Mouse (Mus musculus) testis, adult 2 months (tissue): ENCODE data around the gene Tedc1. TPM values are rescaled to one million over a fixed set of nuclear protein-coding genes. Genes with fewer than 3 reads are reported as not detected.

Source experiments
- H3K27ac ChIP-seq: fragments of 200-500 bp; 2 replicates; pipeline ENCODE4 v1.5.1; 2012; ENCODE audit warnings: low read depth, low read length; ENCODE audit not compliant: control insufficient read depth, insufficient read depth
- H3K27me3 ChIP-seq: fragments of 200-500 bp; 2 replicates; pipeline ENCODE4 v1.6.1; 2012; ENCODE audit warnings: mild to moderate bottlenecking, low read length, moderate library complexity; ENCODE audit not compliant: control insufficient read depth, insufficient read depth
- H3K36me3 ChIP-seq: fragments of 200-500 bp; 2 replicates; pipeline ENCODE4 v1.6.1; 2012; ENCODE audit warnings: mild to moderate bottlenecking, low read length; ENCODE audit not compliant: control insufficient read depth, insufficient read depth
- H3K4me1 ChIP-seq: fragments of 200-500 bp; 2 replicates; pipeline ENCODE4 v1.6.1; 2012; ENCODE audit warnings: low read length; ENCODE audit not compliant: control insufficient read depth, insufficient read depth
- H3K4me3 ChIP-seq: fragments of 200-500 bp; 2 replicates; pipeline ENCODE4 v1.5.1; 2012; ENCODE audit warnings: low read depth, mild to moderate bottlenecking, low read length, moderate library complexity, mixed read lengths; ENCODE audit not compliant: control insufficient read depth
- CTCF ChIP-seq: fragments of 200-500 bp; IDR thresholded peaks from 2 replicates; pipeline ENCODE4 v1.5.1; 2012; ENCODE audit warnings: low read depth, mild to moderate bottlenecking, inconsistent platforms, low read length, moderate library complexity; ENCODE audit not compliant: control insufficient read depth, insufficient read depth, insufficient replicate concordance
- POLR2A ChIP-seq: fragments of 200-500 bp; IDR thresholded peaks from 2 replicates; pipeline ENCODE4 v1.6.1; 2012; ENCODE audit warnings: low read depth, mild to moderate bottlenecking, inconsistent platforms, low read length, moderate library complexity; ENCODE audit not compliant: control insufficient read depth
- polyA plus RNA-seq: library from polyadenylated mRNA; depleted of rRNA; stranded (reverse); fragments of >200 nt; gene quantifications from 2 replicates; pipeline ENCODE4 v1.2.3, GENCODE M21; 2012

Gene Tedc1
- polyA plus RNA-seq, 1 experiment: 46.9 TPM

GRCm38 (mm10) chr12:113140616-113141411 is 15.4 kb upstream of the Tedc1 start:
- TF ChIP-seq CTCF (no peak; the same call in 1 of the 2 replicates), POLR2A (no peak)
- Histone ChIP-seq H3K27ac (peak overlapping the region; percentile 73), H3K4me3 (peak overlapping the region; percentile 95), H3K4me1 (peaks cover 21% of the 10 kb centered on the region), H3K27me3 (no peaks in the 10 kb centered on the region), H3K36me3 (no peaks in the 10 kb centered on the region)

- no peaks in the 10 kb centered on the region for H3K27me3 ChIP-seq
- H3K4me1 ChIP-seq: peaks cover 21% of the 10 kb centered on the region
- peak overlapping the region; percentile 73 for H3K27ac ChIP-seq
- peak overlapping the region; percentile 95 for H3K4me3 ChIP-seq
- H3K36me3 ChIP-seq: no peaks in the 10 kb centered on the region
- TF ChIP-seq CTCF: no peak
- TF ChIP-seq POLR2A: no peak
Measured at GRCm38 (mm10) chr12:113141531-113141973, 14.7 kb upstream of the Tedc1 start.

- Histone ChIP-seq H3K27ac (peak overlapping the region; percentile 50), H3K4me3 (peak overlapping the region; percentile 95), H3K36me3 (no peaks in the 10 kb centered on the region), H3K27me3 (no peaks in the 10 kb centered on the region), H3K4me1 (peaks cover 28% of the 10 kb centered on the region)
- no peak for TF ChIP-seq CTCF
- 0 out of 2 replicates have a peak, but pooled peaks have one; percentile 19 for TF ChIP-seq POLR2A
Measured at GRCm38 (mm10) chr12:113142021-113142975, 13.9 kb upstream of the Tedc1 start.

GRCm38 (mm10) chr12:113143164-113143563 is 13.1 kb upstream of the Tedc1 start:
- H3K4me1 ChIP-seq: peaks cover 33% of the 10 kb centered on the region
- no peaks in the 10 kb centered on the region for H3K36me3 ChIP-seq
- H3K4me3 ChIP-seq: peak overlapping the region; percentile 95
- H3K27me3 ChIP-seq: no peaks in the 10 kb centered on the region
- TF ChIP-seq CTCF (no peak), POLR2A (no peak)
- H3K27ac ChIP-seq: peak overlapping the region; percentile 50; the same call in 1 of the 2 replicates

- Histone ChIP-seq H3K36me3 (no peaks in the 10 kb centered on the region), H3K27me3 (no peaks in the 10 kb centered on the region), H3K4me3 (peak overlapping the region; percentile 81), H3K4me1 (peaks cover 34% of the 10 kb centered on the region), H3K27ac (no peak overlapping the region)
- TF ChIP-seq CTCF: peak; percentile 73
- no peak for TF ChIP-seq POLR2A
Measured at GRCm38 (mm10) chr12:113144001-113144756, 12.0 kb upstream of the Tedc1 start.

- H3K4me3 ChIP-seq: peak overlapping the region; percentile 81
- no peak overlapping the region for H3K27ac ChIP-seq
- H3K36me3 ChIP-seq: no peaks in the 10 kb centered on the region
- no peak for TF ChIP-seq POLR2A
- TF ChIP-seq CTCF: no peak
- peaks cover 32% of the 10 kb centered on the region for H3K4me1 ChIP-seq
- H3K27me3 ChIP-seq: no peaks in the 10 kb centered on the region
Measured at GRCm38 (mm10) chr12:113144886-113145285, 11.3 kb upstream of the Tedc1 start.
